Mouse (Mus musculus) heart, embryonic 12.5 days (tissue): ENCODE data around the gene Slc35f5. TPM values are rescaled to one million over a fixed set of nuclear protein-coding genes. Genes with fewer than 3 reads are reported as not detected.

Experiments used
- ATAC-seq: fragments of 200-750 bp; cut with Nextera tagmentation; 2 replicates; pipeline ENCODE4 v1.8.0; 2017; ENCODE audit warnings: moderate TSS enrichment, moderate library complexity; ENCODE audit not compliant: insufficient number of reproducible peaks, low FRiP score
- H3K27ac ChIP-seq: fragments of 300-500 bp; sonication (generic); 2 replicates; pipeline ENCODE4 v1.5.1; 2016; ENCODE audit warnings: mild to moderate bottlenecking, moderate library complexity; ENCODE audit not compliant: poor library complexity, severe bottlenecking
- H3K27me3 ChIP-seq: fragments of 300-500 bp; sonication (generic); replicated peaks from 2 replicates; pipeline ENCODE4 v1.6.1; 2016; ENCODE audit warnings: mild to moderate bottlenecking, moderate library complexity
- H3K36me3 ChIP-seq: fragments of 300-500 bp; sonication (generic); 2 replicates; pipeline ENCODE4 v1.6.1; 2016; ENCODE audit warnings: mild to moderate bottlenecking, moderate library complexity
- H3K4me1 ChIP-seq: fragments of 300-500 bp; sonication (generic); replicated peaks from 2 replicates; pipeline ENCODE4 v1.6.1; 2016; ENCODE audit warnings: mild to moderate bottlenecking
- H3K4me2 ChIP-seq: fragments of 300-500 bp; sonication (generic); 2 replicates; pipeline ENCODE4 v1.6.1; 2016; ENCODE audit warnings: mild to moderate bottlenecking, moderate library complexity
- H3K4me3 ChIP-seq: fragments of 300-500 bp; sonication (generic); 2 replicates; pipeline ENCODE4 v1.5.1; 2016; ENCODE audit warnings: mild to moderate bottlenecking
- H3K9ac ChIP-seq: fragments of 300-500 bp; sonication (generic); 2 replicates; pipeline ENCODE4 v1.6.1; 2016; ENCODE audit warnings: mild to moderate bottlenecking, moderate library complexity
- H3K9me3 ChIP-seq: fragments of 300-500 bp; sonication (generic); replicated peaks from 2 replicates; pipeline ENCODE4 v1.6.1; 2016; ENCODE audit warnings: mild to moderate bottlenecking, moderate library complexity
- WGBS: fragments of 180-500 bp; shearing (Covaris S2); methylation state at CpG from one replicate; pipeline ENCODE4 v1.1.7; 2016; 5-methylcytosine and 5-hydroxymethylcytosine counted together
- polyA plus RNA-seq: library from polyadenylated mRNA; unstranded; fragments of >200 nt; fragmentation: Nextera tagmentation; extraction: Ambion mirVana; gene quantifications from 2 replicates; pipeline ENCODE4 v1.2.1, GENCODE M21; 2016

Gene Slc35f5
- polyA plus RNA-seq, 1 experiment from 2014 or later: 65.4 TPM

GRCm38 (mm10) chr1:125575458-125576114, 15.2 kb downstream of the Slc35f5 start:
- peak; percentile 84 for ATAC-seq
- Histone ChIP-seq H3K4me1 (peaks cover 21% of the 10 kb centered on the region), H3K27ac (peak overlapping the region; percentile 92), H3K4me2 (no peak overlapping the region), H3K27me3 (no peaks in the 10 kb centered on the region), H3K9ac (no peak overlapping the region), H3K9me3 (no peaks in the 10 kb centered on the region; the same call in 1 of the 2 replicates), H3K36me3 (peaks cover 59% of the 10 kb centered on the region), H3K4me3 (no peak overlapping the region)
- 36% methylated on average over 10 of the region's 10 CpGs for WGBS

- Histone ChIP-seq H3K27me3 (no peaks in the 10 kb centered on the region), H3K4me3 (no peak overlapping the region), H3K9me3 (no peaks in the 10 kb centered on the region; the same call in 1 of the 2 replicates), H3K4me2 (no peak overlapping the region), H3K9ac (no peak overlapping the region), H3K36me3 (peaks cover 64% of the 10 kb centered on the region), H3K27ac (peak overlapping the region; percentile 92), H3K4me1 (peaks cover 21% of the 10 kb centered on the region)
- no peak for ATAC-seq
Observed at GRCm38 (mm10) chr1:125576965-125577364, 16.6 kb downstream of the Slc35f5 start.

GRCm38 (mm10) chr1:125578091-125578490, 17.7 kb downstream of the Slc35f5 start:
- Histone ChIP-seq H3K4me2 (no peak overlapping the region), H3K9me3 (no peaks in the 10 kb centered on the region; the same call in 1 of the 2 replicates), H3K4me1 (peaks cover 21% of the 10 kb centered on the region), H3K27me3 (no peaks in the 10 kb centered on the region), H3K27ac (no peak overlapping the region), H3K9ac (no peak overlapping the region), H3K4me3 (no peak overlapping the region), H3K36me3 (peaks cover 58% of the 10 kb centered on the region)
- 76% methylated on average over 1 of the region's 1 CpGs for WGBS
- no peak for ATAC-seq

GRCm38 (mm10) chr1:125581134-125581533, 20.7 kb downstream of the Slc35f5 start:
- 92% methylated on average over 3 of the region's 3 CpGs for WGBS
- Histone ChIP-seq H3K36me3 (peaks cover 64% of the 10 kb centered on the region), H3K4me2 (no peak overlapping the region), H3K27me3 (no peaks in the 10 kb centered on the region), H3K9me3 (no peaks in the 10 kb centered on the region), H3K4me3 (no peak overlapping the region), H3K27ac (no peak overlapping the region), H3K9ac (no peak overlapping the region), H3K4me1 (peaks cover 10% of the 10 kb centered on the region)
- ATAC-seq: no peak

GRCm38 (mm10) chr1:125603620-125604019, 43.2 kb downstream of the Slc35f5 start:
- H3K9ac ChIP-seq: no peak overlapping the region
- WGBS: 74% methylated on average over 4 of the region's 4 CpGs
- peaks cover 5% of the 10 kb centered on the region; the same call in 1 of the 2 replicates for H3K36me3 ChIP-seq
- H3K27me3 ChIP-seq: no peaks in the 10 kb centered on the region
- H3K27ac ChIP-seq: no peak overlapping the region
- peaks cover 8% of the 10 kb centered on the region for H3K9me3 ChIP-seq
- no peak overlapping the region for H3K4me3 ChIP-seq
- ATAC-seq: no peak
- H3K4me2 ChIP-seq: no peak overlapping the region
- no peaks in the 10 kb centered on the region for H3K4me1 ChIP-seq

- 0 out of 2 replicates have a peak, but pooled peaks have one; percentile 67 for ATAC-seq
- H3K4me2 ChIP-seq: no peak overlapping the region
- 34% methylated on average over 9 of the region's 10 CpGs for WGBS
Observed at GRCm38 (mm10) chr1:125607087-125607803, 46.9 kb downstream of the Slc35f5 start.

GRCm38 (mm10) chr1:125624376-125625076, 64.1 kb downstream of the Slc35f5 start:
- Histone ChIP-seq H3K36me3 (no peaks in the 10 kb centered on the region), H3K27ac (no peak overlapping the region), H3K9ac (no peak overlapping the region), H3K4me2 (no peak overlapping the region), H3K27me3 (no peaks in the 10 kb centered on the region), H3K4me1 (no peaks in the 10 kb centered on the region), H3K9me3 (no peaks in the 10 kb centered on the region), H3K4me3 (no peak overlapping the region)
- no peak for ATAC-seq
- WGBS: 64% methylated on average over 4 of the region's 4 CpGs

More at GRCm38 (mm10) chr1:125607087-125607803, 46.9 kb downstream of the Slc35f5 start:
- Histone ChIP-seq H3K36me3 (no peaks in the 10 kb centered on the region), H3K4me1 (no peaks in the 10 kb centered on the region), H3K9me3 (no peaks in the 10 kb centered on the region), H3K27ac (no peak overlapping the region), H3K27me3 (no peaks in the 10 kb centered on the region), H3K4me3 (no peak overlapping the region), H3K9ac (no peak overlapping the region)

GRCm38 (mm10) chr1:125639501-125640253, 79.3 kb downstream of the Slc35f5 start:
- H3K27ac ChIP-seq: no peak overlapping the region
- no peak for ATAC-seq
- WGBS: 87% methylated on average over 8 of the region's 8 CpGs
- no peaks in the 10 kb centered on the region for H3K27me3 ChIP-seq
- H3K9me3 ChIP-seq: no peaks in the 10 kb centered on the region
- no peaks in the 10 kb centered on the region for H3K4me1 ChIP-seq
- no peak overlapping the region for H3K4me2 ChIP-seq
- H3K4me3 ChIP-seq: no peak overlapping the region
- no peak overlapping the region for H3K9ac ChIP-seq
- no peaks in the 10 kb centered on the region for H3K36me3 ChIP-seq

GRCm38 (mm10) chr1:125643643-125644042, 83.2 kb downstream of the Slc35f5 start:
- Histone ChIP-seq H3K4me2 (no peak overlapping the region), H3K9ac (no peak overlapping the region), H3K9me3 (no peaks in the 10 kb centered on the region), H3K4me3 (no peak overlapping the region), H3K27me3 (no peaks in the 10 kb centered on the region), H3K36me3 (no peaks in the 10 kb centered on the region), H3K27ac (no peak overlapping the region), H3K4me1 (no peaks in the 10 kb centered on the region)
- 44% methylated on average over 1 of the region's 1 CpGs for whole genome bisulfite sequencing
- ATAC-seq: no peak
